Comparison of ENCODE assay signal across 16 mouse cellular contexts in the genomic region with DNA sequence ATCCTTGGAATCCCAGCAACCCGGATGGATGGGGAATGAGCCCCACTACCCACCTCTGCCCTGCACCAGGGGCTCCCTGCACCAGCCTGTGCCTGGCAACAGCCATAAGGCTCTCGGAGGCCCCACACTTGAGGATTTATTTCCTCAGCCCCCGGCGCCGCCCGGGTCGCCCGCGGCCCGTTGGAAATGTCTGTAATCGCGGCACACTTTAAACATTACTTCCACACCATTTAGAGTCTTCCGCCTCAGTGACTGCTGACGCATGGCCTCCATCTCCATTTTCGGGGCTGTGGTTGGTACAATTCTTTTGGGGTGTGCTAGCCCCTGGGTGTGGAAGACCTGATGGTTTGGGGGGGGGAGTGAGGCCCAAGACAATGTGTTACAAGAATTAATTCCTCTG.
DNase-seq lines count a peak whose midpoint lies in the region; ATAC-seq lines count a peak whose summit lies in the region.
"Had no signal": no experiment of that assay in that cellular context is flagged by ENCODE, and none has a peak within 500 bp of the region (broad histone marks: within the 10 kb centered on the region; RNA-seq: fewer than 3 reads in every experiment).

No protein-coding gene starts in this region.

- 0 out of 2 replicates have a peak overlapping the region, but pooled peaks have one; percentile 7 for H3K4me2 ChIP-seq in hindbrain, embryonic 14.5 days (replicated peaks)
- H3K4me2 ChIP-seq in hindbrain, embryonic 13.5 days, result no peak overlapping the region
- peak overlapping the region; percentile 42 for H3K4me2 ChIP-seq in forebrain, embryonic 13.5 days
- no peak overlapping the region for H3K4me2 ChIP-seq in kidney, embryonic 15.5 days
- H3K4me2 ChIP-seq: embryonic facial prominence, embryonic 15.5 days had no signal

- DNase-seq in hindbrain, embryonic 14.5 days (ENCODE audit: low spot score), result no peak
- peak; percentile 30 for DNase-seq in neural tube, embryonic 10.5 days (ENCODE audit: extremely low spot score, low spot score)
- DNase-seq in retina, postnatal 1 day, result peak; percentile 82
- DNase-seq in adrenal gland, postnatal 36 days, result no peak
- DNase-seq: adrenal gland, adult 2 months; cerebellum, adult 9-10 months; kidney, adult 2 months; kidney, postnatal 36 days; lung, adult 2 months; right cerebral cortex, postnatal 4 days; thymus, adult 2 months had no signal

- no peak overlapping the region for H3K27ac ChIP-seq in hindbrain, embryonic 14.5 days
- H3K27ac ChIP-seq in hindbrain, embryonic 13.5 days, result no peak overlapping the region
- H3K27ac ChIP-seq in forebrain, embryonic 13.5 days, result no peak overlapping the region; the same call in 1 of the 2 replicates
- H3K27ac ChIP-seq in kidney, embryonic 15.5 days, result no peak overlapping the region
- H3K27ac ChIP-seq: embryonic facial prominence, embryonic 15.5 days; limb, embryonic 10.5 days had no signal

- H3K9me3 ChIP-seq in hindbrain, embryonic 14.5 days (ENCODE audit: control insufficient read depth, low read length), result no peaks in the 10 kb centered on the region
- no peaks in the 10 kb centered on the region for H3K9me3 ChIP-seq in hindbrain, embryonic 13.5 days
- H3K9me3 ChIP-seq in forebrain, embryonic 13.5 days (replicated peaks), result no peaks in the 10 kb centered on the region
- H3K9me3 ChIP-seq in kidney, embryonic 15.5 days (replicated peaks), result no peaks in the 10 kb centered on the region
- H3K9me3 ChIP-seq: embryonic facial prominence, embryonic 15.5 days; limb, embryonic 10.5 days had no signal

- ATAC-seq in hindbrain, embryonic 14.5 days (ENCODE audit: low FRiP score), result no peak
- ATAC-seq in hindbrain, embryonic 13.5 days (ENCODE audit: low FRiP score), result no peak
- ATAC-seq in forebrain, embryonic 13.5 days, result peak; percentile 34; the same call in 1 of the 2 replicates
- no peak for ATAC-seq in kidney, embryonic 15.5 days (replicated peaks; ENCODE audit: low FRiP score)

- no peak overlapping the region for H3K4me3 ChIP-seq in hindbrain, embryonic 14.5 days (replicated peaks; ENCODE audit: low read length)
- no peak overlapping the region for H3K4me3 ChIP-seq in hindbrain, embryonic 13.5 days
- no peak overlapping the region for H3K4me3 ChIP-seq in forebrain, embryonic 13.5 days
- no peak overlapping the region for H3K4me3 ChIP-seq in kidney, embryonic 15.5 days (replicated peaks)
- H3K4me3 ChIP-seq: embryonic facial prominence, embryonic 15.5 days; limb, embryonic 10.5 days had no signal

- no peak overlapping the region for H3K9ac ChIP-seq in hindbrain, embryonic 14.5 days
- no peak overlapping the region for H3K9ac ChIP-seq in hindbrain, embryonic 13.5 days
- H3K9ac ChIP-seq in forebrain, embryonic 13.5 days, result no peak overlapping the region
- H3K9ac ChIP-seq in kidney, embryonic 15.5 days, result no peak overlapping the region
- H3K9ac ChIP-seq: embryonic facial prominence, embryonic 15.5 days had no signal

- H3K27me3 ChIP-seq in hindbrain, embryonic 14.5 days (ENCODE audit: control insufficient read depth, insufficient read depth, low read length), result peaks cover 43% of the 10 kb centered on the region
- H3K27me3 ChIP-seq in hindbrain, embryonic 13.5 days, result peaks cover 86% of the 10 kb centered on the region
- peaks cover 72% of the 10 kb centered on the region for H3K27me3 ChIP-seq in forebrain, embryonic 13.5 days
- H3K27me3 ChIP-seq in kidney, embryonic 15.5 days, result peaks cover 53% of the 10 kb centered on the region
- H3K27me3 ChIP-seq: embryonic facial prominence, embryonic 15.5 days had no signal

- H3K4me1 ChIP-seq in hindbrain, embryonic 14.5 days (replicated peaks; ENCODE audit: control insufficient read depth, insufficient read depth, low read length), result no peaks in the 10 kb centered on the region
- peaks cover 21% of the 10 kb centered on the region for H3K4me1 ChIP-seq in hindbrain, embryonic 13.5 days (replicated peaks)
- peaks cover 40% of the 10 kb centered on the region for H3K4me1 ChIP-seq in forebrain, embryonic 13.5 days
- peaks cover 5% of the 10 kb centered on the region; the same call in 1 of the 2 replicates for H3K4me1 ChIP-seq in kidney, embryonic 15.5 days
- H3K4me1 ChIP-seq: embryonic facial prominence, embryonic 15.5 days had no signal

- no peaks in the 10 kb centered on the region for H3K36me3 ChIP-seq in hindbrain, embryonic 14.5 days (replicated peaks; ENCODE audit: control insufficient read depth, insufficient read depth)
- H3K36me3 ChIP-seq in hindbrain, embryonic 13.5 days, result no peaks in the 10 kb centered on the region
- H3K36me3 ChIP-seq in forebrain, embryonic 13.5 days (ENCODE audit: poor library complexity, severe bottlenecking), result no peaks in the 10 kb centered on the region
- H3K36me3 ChIP-seq in kidney, embryonic 15.5 days, result no peaks in the 10 kb centered on the region
- H3K36me3 ChIP-seq: embryonic facial prominence, embryonic 15.5 days; limb, embryonic 10.5 days had no signal

- 31% methylated on average over 15 of the region's 15 CpGs for WGBS in hindbrain, embryonic 14.5 days
- WGBS in hindbrain, embryonic 13.5 days, result 38% methylated on average over 15 of the region's 15 CpGs
- 19% methylated on average over 15 of the region's 15 CpGs for WGBS in forebrain, embryonic 13.5 days
- 40% methylated on average over 15 of the region's 15 CpGs for WGBS in kidney, embryonic 15.5 days

Comparison
In these comparisons a context has a peak if more than half of its experiments do, and no peak if none do; other contexts are left out.
1. H3K4me2 ChIP-seq: peak in hindbrain, embryonic 14.5 days (single experiment) and forebrain, embryonic 13.5 days (single experiment); none in hindbrain, embryonic 13.5 days (single experiment) and kidney, embryonic 15.5 days (single experiment).
2. DNase-seq: peak in neural tube, embryonic 10.5 days (single experiment) and retina, postnatal 1 day (single experiment); none in hindbrain, embryonic 14.5 days (single experiment) and adrenal gland, postnatal 36 days (0 of 2).